Mouse (Mus musculus) mammary gland, adult 2 months (tissue): ENCODE results near the gene Serpinb9. TPM values are rescaled to one million over a fixed set of nuclear protein-coding genes. Genes with fewer than 3 reads are reported as not detected.

Source experiments
- polyA plus RNA-seq: library from polyadenylated mRNA; depleted of rRNA; stranded (reverse); fragments of >200 nt; gene quantifications from 2 replicates; pipeline ENCODE4 v1.2.3, GENCODE M21; 2012; ENCODE audit warnings: low replicate concordance; rRNA removed

Gene Serpinb9
- polyA plus RNA-seq: 6.4 and 15.8 TPM in 2 replicates

GRCm38 (mm10) chr13:33002950-33003349 is at the start of gene Serpinb9:
TSS of gene Serpinb9 (plus strand) at chr13:33003250.

GRCm38 (mm10) chr13:32964989-32965811 is 37.9 kb upstream of the Serpinb9 start, which contains the start of gene Serpinb6b:
TSS of gene Serpinb6b (plus strand) at chr13:32965209.

GRCm38 (mm10) chr13:33027244-33027643 is 24.2 kb downstream of the Serpinb9 start, which contains the start of gene Serpinb9b:
TSS of gene Serpinb9b (plus strand) at chr13:33027416.

Other genes starting within 250 kb of the Serpinb9 start
- 35.8 TPM in 1 of 2 replicates, not detected in the other for gene Mylk4, start 219.3 kb upstream of the Serpinb9 start, polyA plus RNA-seq
- gene Wrnip1, start 201.2 kb upstream of the Serpinb9 start, polyA plus RNA-seq: 21.0 and 35.4 TPM in 2 replicates
- not detected in 2 replicates for gene D930007J09Rik, start 200.4 kb upstream of the Serpinb9 start, polyA plus RNA-seq
- 7.1 and 17.4 TPM in 2 replicates for gene Serpinb1a, start 152.1 kb upstream of the Serpinb9 start, polyA plus RNA-seq
- 0.16 TPM in 1 of 2 replicates, not detected in the other for gene Serpinb1c, start 105.0 kb upstream of the Serpinb9 start, polyA plus RNA-seq
- 6.0 and 9.3 TPM in 2 replicates for gene Serpinb6b, start 38.0 kb upstream of the Serpinb9 start, polyA plus RNA-seq
- gene Serpinb9b, start 24.2 kb downstream of the Serpinb9 start, polyA plus RNA-seq: 0.29 and 0.37 TPM in 2 replicates
- gene Serpinb1b, start 75.3 kb downstream of the Serpinb9 start, polyA plus RNA-seq: 0.66 TPM in 1 of 2 replicates, not detected in the other
- not detected in 2 replicates for gene Serpinb9c, start 156.5 kb downstream of the Serpinb9 start, polyA plus RNA-seq
- not detected in 2 replicates for gene Serpinb9d, start 189.7 kb downstream of the Serpinb9 start, polyA plus RNA-seq
- not detected in 2 replicates for gene Serpinb9e, start 246.4 kb downstream of the Serpinb9 start, polyA plus RNA-seq